35 mouse cellular contexts compared by ENCODE assay signal in genomic region chr16:13945153-13945552, GRCm38 (mm10). TPM values are rescaled to one million over a fixed set of nuclear protein-coding genes. Genes with fewer than 3 reads are reported as not detected.
A peak's percentile ranks its signal among the peaks of the same experiment; 100 is the strongest.
DNase-seq lines count a peak whose midpoint lies in the region; ATAC-seq and TF ChIP-seq lines count a peak whose summit lies in the region.
"Had no signal": no experiment of that assay in that cellular context is flagged by ENCODE, and none has a peak within 500 bp of the region (broad histone marks: within the 10 kb centered on the region; RNA-seq: fewer than 3 reads in every experiment).

No protein-coding gene starts in this region.

- H3K36me3 ChIP-seq in embryonic facial prominence, embryonic 11.5 days (replicated peaks; ENCODE audit: control insufficient read depth, insufficient read depth, low read depth, low read length) = no peaks in the 10 kb centered on the region
- no peaks in the 10 kb centered on the region for H3K36me3 ChIP-seq in embryonic facial prominence, embryonic 10.5 days (replicated peaks)
- no peaks in the 10 kb centered on the region for H3K36me3 ChIP-seq in heart, embryonic 10.5 days
- H3K36me3 ChIP-seq in embryonic facial prominence, embryonic 14.5 days (ENCODE audit: control insufficient read depth, insufficient read depth, low read length) = no peaks in the 10 kb centered on the region
- H3K36me3 ChIP-seq in limb, embryonic 15.5 days = no peaks in the 10 kb centered on the region
- H3K36me3 ChIP-seq: embryonic facial prominence, embryonic 12.5 days; forebrain, embryonic 12.5 days; forebrain, embryonic 15.5 days; G1E; heart, embryonic 12.5 days; heart, embryonic 15.5 days; hindbrain, embryonic 10.5 days had no signal

- peaks cover 3% of the 10 kb centered on the region; the same call in 1 of the 2 replicates for H3K27me3 ChIP-seq in embryonic facial prominence, embryonic 11.5 days (ENCODE audit: control insufficient read depth, insufficient read depth, low read length)
- peaks cover 22% of the 10 kb centered on the region for H3K27me3 ChIP-seq in embryonic facial prominence, embryonic 10.5 days (replicated peaks; ENCODE audit: low read depth, poor library complexity, severe bottlenecking)
- peaks cover 24% of the 10 kb centered on the region for H3K27me3 ChIP-seq in heart, embryonic 10.5 days (ENCODE audit: insufficient read depth, poor library complexity, severe bottlenecking)
- H3K27me3 ChIP-seq in embryonic facial prominence, embryonic 14.5 days (replicated peaks; ENCODE audit: control insufficient read depth, insufficient read depth, low read length) = no peaks in the 10 kb centered on the region
- H3K27me3 ChIP-seq in limb, embryonic 15.5 days = peaks cover 8% of the 10 kb centered on the region
- H3K27me3 ChIP-seq: CH12.LX; forebrain, embryonic 15.5 days; Patski had no signal

- TF ChIP-seq CTCF in layer of hippocampus, adult 2 months (conservative IDR thresholded peaks at IDR 0.05) = no peak

- H3K9ac ChIP-seq in embryonic facial prominence, embryonic 11.5 days (replicated peaks; ENCODE audit: low read length) = no peak overlapping the region
- no peak overlapping the region for H3K9ac ChIP-seq in embryonic facial prominence, embryonic 14.5 days (ENCODE audit: low read depth, low read length)
- no peak overlapping the region for H3K9ac ChIP-seq in limb, embryonic 15.5 days
- H3K9ac ChIP-seq: embryonic facial prominence, embryonic 12.5 days; forebrain, embryonic 12.5 days; forebrain, embryonic 15.5 days; heart, embryonic 12.5 days; heart, embryonic 15.5 days; hindbrain, embryonic 14.5 days had no signal

- no peak for ATAC-seq in embryonic facial prominence, embryonic 11.5 days (replicated peaks; ENCODE audit: insufficient number of reproducible peaks, low FRiP score, low TSS enrichment, low read depth)
- peak; percentile 36; the same call in 1 of the 2 replicates for ATAC-seq in embryonic facial prominence, embryonic 14.5 days (ENCODE audit: low read depth)
- no peak for ATAC-seq in limb, embryonic 15.5 days (ENCODE audit: insufficient number of reproducible peaks, low FRiP score, low TSS enrichment, low read depth)
- ATAC-seq: forebrain, embryonic 15.5 days; hindbrain, postnatal 0 days; inflammation-experienced regulatory T-cells, adult 6 months; intestine, embryonic 16.5 days; Patski had no signal

- H3K4me1 ChIP-seq in embryonic facial prominence, embryonic 11.5 days (ENCODE audit: control insufficient read depth, insufficient read depth, low read length) = no peaks in the 10 kb centered on the region
- peaks cover 15% of the 10 kb centered on the region for H3K4me1 ChIP-seq in embryonic facial prominence, embryonic 10.5 days
- peaks cover 4% of the 10 kb centered on the region; the same call in 1 of the 2 replicates for H3K4me1 ChIP-seq in heart, embryonic 10.5 days
- H3K4me1 ChIP-seq in embryonic facial prominence, embryonic 14.5 days (ENCODE audit: control insufficient read depth, insufficient read depth, low read length) = peaks cover 11% of the 10 kb centered on the region; the same call in 1 of the 2 replicates
- H3K4me1 ChIP-seq in limb, embryonic 15.5 days = peaks cover 12% of the 10 kb centered on the region

- H3K9me3 ChIP-seq in embryonic facial prominence, embryonic 11.5 days (replicated peaks; ENCODE audit: control insufficient read depth, low read length) = no peaks in the 10 kb centered on the region
- no peaks in the 10 kb centered on the region for H3K9me3 ChIP-seq in embryonic facial prominence, embryonic 10.5 days
- no peaks in the 10 kb centered on the region for H3K9me3 ChIP-seq in heart, embryonic 10.5 days
- H3K9me3 ChIP-seq in embryonic facial prominence, embryonic 14.5 days (ENCODE audit: control insufficient read depth, low read length) = no peaks in the 10 kb centered on the region
- no peaks in the 10 kb centered on the region for H3K9me3 ChIP-seq in limb, embryonic 15.5 days
- H3K9me3 ChIP-seq: embryonic facial prominence, embryonic 12.5 days; forebrain, embryonic 12.5 days; forebrain, embryonic 15.5 days; G1E; heart, embryonic 12.5 days; heart, embryonic 15.5 days; hindbrain, embryonic 10.5 days had no signal

- WGBS in embryonic facial prominence, embryonic 11.5 days = 75% methylated on average over 4 of the region's 4 CpGs
- WGBS in embryonic facial prominence, embryonic 10.5 days = 67% methylated on average over 4 of the region's 4 CpGs
- 71% methylated on average over 4 of the region's 4 CpGs for WGBS in heart, embryonic 10.5 days
- 54% methylated on average over 4 of the region's 4 CpGs for WGBS in embryonic facial prominence, embryonic 14.5 days
- WGBS in limb, embryonic 15.5 days = 68% methylated on average over 4 of the region's 4 CpGs

- no peak overlapping the region for H3K4me2 ChIP-seq in embryonic facial prominence, embryonic 11.5 days (ENCODE audit: low read depth, low read length)
- no peak overlapping the region for H3K4me2 ChIP-seq in embryonic facial prominence, embryonic 14.5 days (ENCODE audit: low read depth, low read length)
- no peak overlapping the region for H3K4me2 ChIP-seq in limb, embryonic 15.5 days
- H3K4me2 ChIP-seq: embryonic facial prominence, embryonic 12.5 days; forebrain, embryonic 12.5 days; forebrain, embryonic 15.5 days; heart, embryonic 12.5 days; heart, embryonic 15.5 days; hindbrain, embryonic 14.5 days had no signal

- no peak overlapping the region for H3K27ac ChIP-seq in embryonic facial prominence, embryonic 11.5 days (replicated peaks; ENCODE audit: low read depth, low read length)
- no peak overlapping the region for H3K27ac ChIP-seq in embryonic facial prominence, embryonic 10.5 days (replicated peaks)
- H3K27ac ChIP-seq in heart, embryonic 10.5 days = no peak overlapping the region
- H3K27ac ChIP-seq in embryonic facial prominence, embryonic 14.5 days (replicated peaks; ENCODE audit: low read depth, low read length) = peak overlapping the region; percentile 21; the same call in 1 of the 2 replicates
- H3K27ac ChIP-seq in limb, embryonic 15.5 days = 0 out of 2 replicates have a peak overlapping the region, but pooled peaks have one; percentile 5
- no peak overlapping the region for H3K27ac ChIP-seq in layer of hippocampus, adult 2 months
- H3K27ac ChIP-seq: embryonic facial prominence, embryonic 12.5 days; forebrain, embryonic 12.5 days; forebrain, embryonic 15.5 days; heart, embryonic 15.5 days; hindbrain, embryonic 10.5 days; hindbrain, embryonic 14.5 days; hindbrain, postnatal 0 days had no signal

- peak; percentile 19 for DNase-seq in embryonic facial prominence, embryonic 11.5 days (ENCODE audit: low spot score)
- DNase-seq in embryonic facial prominence, embryonic 10.5 days (ENCODE audit: low spot score) = no peak
- DNase-seq in heart, adult 11 months = peak; percentile 67
- DNase-seq in heart, embryonic 10.5 days (ENCODE audit: low spot score) = no peak
- peak; percentile 66 for DNase-seq in embryonic facial prominence, embryonic 14.5 days (ENCODE audit: low spot score)
- no peak for DNase-seq in cerebellum, adult 11-12 months
- DNase-seq in layer of hippocampus, adult 2 months (ENCODE audit: low spot score in 2 of 2) = no peak
- DNase-seq: adrenal gland, postnatal 10 days; adrenal gland, postnatal 36 days; B cell, adult 2 months; cerebellum, adult 2 months; cerebellum, adult 9-11 months; cerebellum, postnatal 25 days; embryo, embryonic 11 days; gastrocnemius, postnatal 25 days; heart, postnatal 10 days; heart, postnatal 36 days; kidney, adult 18-20 months had no signal

- no peak overlapping the region for H3K4me3 ChIP-seq in embryonic facial prominence, embryonic 11.5 days (ENCODE audit: low read depth, low read length)
- no peak overlapping the region for H3K4me3 ChIP-seq in embryonic facial prominence, embryonic 10.5 days
- no peak overlapping the region for H3K4me3 ChIP-seq in heart, embryonic 10.5 days
- no peak overlapping the region for H3K4me3 ChIP-seq in embryonic facial prominence, embryonic 14.5 days (ENCODE audit: low read depth, low read length)
- H3K4me3 ChIP-seq in limb, embryonic 15.5 days = no peak overlapping the region
- no peak overlapping the region for H3K4me3 ChIP-seq in layer of hippocampus, adult 2 months
- H3K4me3 ChIP-seq: embryonic facial prominence, embryonic 12.5 days; forebrain, embryonic 12.5 days; forebrain, embryonic 15.5 days; heart, embryonic 12.5 days; heart, embryonic 15.5 days; hindbrain, embryonic 10.5 days had no signal

RNA-seq across cellular contexts. Expression of gene 2900011O08Rik, which starts 41.3 kb away (rescaled TPM):
- 12.6 and 14.2 TPM in 2 replicates for polyA plus RNA-seq in embryonic facial prominence, embryonic 11.5 days (2014; fragmentation: Nextera tagmentation; extraction: Ambion mirVana)
- polyA plus RNA-seq in embryonic facial prominence, embryonic 10.5 days (2016; fragmentation: Nextera tagmentation; extraction: Ambion mirVana) = 7.0 and 7.2 TPM in 2 replicates
- 0.89 and 2.3 TPM in 2 replicates for polyA plus RNA-seq in heart, embryonic 10.5 days (2016; fragmentation: Nextera tagmentation; extraction: Ambion mirVana)
- 5.1 and 5.5 TPM in 2 replicates for polyA plus RNA-seq in embryonic facial prominence, embryonic 14.5 days (2014; fragmentation: Nextera tagmentation; extraction: Ambion mirVana)
- polyA plus RNA-seq in limb, embryonic 15.5 days (2015; fragmentation: Nextera tagmentation; extraction: Ambion mirVana) = 1.3 and 1.4 TPM in 2 replicates
- total RNA-seq in layer of hippocampus, adult 2 months (2021) = 100 to 1,000 TPM; 248 to 261 TPM
- total RNA-seq: CH12.LX; gastrocnemius, postnatal 25 days; granulocyte monocyte progenitor cell, adult 5-6 weeks; heart, postnatal 10 days; heart, postnatal 36 days had no signal
- polyA plus RNA-seq: G1E had no signal

RNA-seq across cellular contexts. Expression of gene Ifitm7, which starts 41.5 kb away (rescaled TPM):
- polyA plus RNA-seq in embryonic facial prominence, embryonic 11.5 days (2014; fragmentation: Nextera tagmentation; extraction: Ambion mirVana) = 0.11 and 0.42 TPM in 2 replicates
- 0.35 and 0.56 TPM in 2 replicates for polyA plus RNA-seq in embryonic facial prominence, embryonic 10.5 days (2016; fragmentation: Nextera tagmentation; extraction: Ambion mirVana)
- 0.15 and 0.21 TPM in 2 replicates for polyA plus RNA-seq in heart, embryonic 10.5 days (2016; fragmentation: Nextera tagmentation; extraction: Ambion mirVana)
- polyA plus RNA-seq in embryonic facial prominence, embryonic 14.5 days (2014; fragmentation: Nextera tagmentation; extraction: Ambion mirVana) = not detected in 2 replicates
- not detected in 2 replicates for polyA plus RNA-seq in limb, embryonic 15.5 days (2015; fragmentation: Nextera tagmentation; extraction: Ambion mirVana)
- 1 to 10 TPM; 1.8 to 2.4 TPM for total RNA-seq in layer of hippocampus, adult 2 months (2021)
- total RNA-seq: adrenal gland, adult 18-20 months; adrenal gland, postnatal 36 days; CH12.LX; gastrocnemius, postnatal 25 days; heart, adult 8-10 months; heart, postnatal 10 days; heart, postnatal 36 days had no signal
- polyA plus RNA-seq: G1E; heart, embryonic 15.5 days; intestine, embryonic 16.5 days had no signal

RNA-seq across cellular contexts. Expression of gene Mpv17l, which starts 42.2 kb away (rescaled TPM):
- 2.8 and 4.4 TPM in 2 replicates for polyA plus RNA-seq in embryonic facial prominence, embryonic 11.5 days (2014; fragmentation: Nextera tagmentation; extraction: Ambion mirVana)
- polyA plus RNA-seq in embryonic facial prominence, embryonic 10.5 days (2016; fragmentation: Nextera tagmentation; extraction: Ambion mirVana) = 2.6 and 3.4 TPM in 2 replicates
- polyA plus RNA-seq in heart, embryonic 10.5 days (2016; fragmentation: Nextera tagmentation; extraction: Ambion mirVana) = 1.9 and 2.5 TPM in 2 replicates
- polyA plus RNA-seq in embryonic facial prominence, embryonic 14.5 days (2014; fragmentation: Nextera tagmentation; extraction: Ambion mirVana) = 5.7 and 6.2 TPM in 2 replicates
- polyA plus RNA-seq in limb, embryonic 15.5 days (2015; fragmentation: Nextera tagmentation; extraction: Ambion mirVana) = 6.3 and 7.7 TPM in 2 replicates
- 10 to 100 TPM; 67.5 to 71.3 TPM for total RNA-seq in layer of hippocampus, adult 2 months (2021)
- total RNA-seq: granulocyte monocyte progenitor cell, adult 5-6 weeks had no signal

RNA-seq across cellular contexts. Expression of gene Pdxdc1, which starts 42.2 kb away (rescaled TPM):
- 91.2 and 94.9 TPM in 2 replicates for polyA plus RNA-seq in embryonic facial prominence, embryonic 11.5 days (2014; fragmentation: Nextera tagmentation; extraction: Ambion mirVana)
- 72.2 and 74.8 TPM in 2 replicates for polyA plus RNA-seq in embryonic facial prominence, embryonic 10.5 days (2016; fragmentation: Nextera tagmentation; extraction: Ambion mirVana)
- 74.3 and 79.4 TPM in 2 replicates for polyA plus RNA-seq in heart, embryonic 10.5 days (2016; fragmentation: Nextera tagmentation; extraction: Ambion mirVana)
- polyA plus RNA-seq in embryonic facial prominence, embryonic 14.5 days (2014; fragmentation: Nextera tagmentation; extraction: Ambion mirVana) = 100 and 116 TPM in 2 replicates
- 105 and 118 TPM in 2 replicates for polyA plus RNA-seq in limb, embryonic 15.5 days (2015; fragmentation: Nextera tagmentation; extraction: Ambion mirVana)
- total RNA-seq in layer of hippocampus, adult 2 months (2021) = 10 to 100 TPM; 72.8 to 74.1 TPM

Comparison
In these comparisons a context has a peak if more than half of its experiments do, and no peak if none do; other contexts are left out.
1. DNase-seq: peak in embryonic facial prominence, embryonic 11.5 days (single experiment), heart, adult 11 months (single experiment) and embryonic facial prominence, embryonic 14.5 days (single experiment); none in embryonic facial prominence, embryonic 10.5 days (single experiment), heart, embryonic 10.5 days (single experiment), cerebellum, adult 11-12 months (single experiment) and layer of hippocampus, adult 2 months (0 of 2).
2. H3K27ac ChIP-seq: peak in embryonic facial prominence, embryonic 14.5 days (single experiment) and limb, embryonic 15.5 days (single experiment); none in embryonic facial prominence, embryonic 11.5 days (single experiment), embryonic facial prominence, embryonic 10.5 days (single experiment), heart, embryonic 10.5 days (single experiment) and layer of hippocampus, adult 2 months (single experiment).